Mouse (Mus musculus): Measurements from ENCODE around the gene Ermap.
A peak's percentile ranks its signal among the peaks of the same experiment; 100 is the strongest.

Ermap gene

GRCm38 (mm10) chr4:119189864-119190263 lies at the start of gene Ermap:
TSS of gene Ermap (minus strand) at chr4:119190011.
- DNase-seq: no peak

GRCm38 (mm10) chr4:119239181-119239682 lies 49.4 kb upstream of the Ermap start:
- no peak for DNase-seq

- no peak for DNase-seq
Measured at GRCm38 (mm10) chr4:119238661-119239060, 48.9 kb upstream of the Ermap start.

- no peak for DNase-seq
Measured at GRCm38 (mm10) chr4:119234348-119234747, 44.5 kb upstream of the Ermap start.

- peak in 1 of 2 experiments; percentile 51 for DNase-seq
Measured at GRCm38 (mm10) chr4:119233256-119233901, 43.6 kb upstream of the Ermap start.

- peak; percentile 98 to 100 for DNase-seq
Measured at GRCm38 (mm10) chr4:119232410-119233255, 42.8 kb upstream of the Ermap start, which contains the start of the genes AU022252 and P3h1. TSS of gene AU022252 (minus strand) at chr4:119232712. TSS of gene P3h1 (plus strand) at chr4:119232915.

GRCm38 (mm10) chr4:119226751-119227150 lies 36.9 kb upstream of the Ermap start:
- DNase-seq: no peak

GRCm38 (mm10) chr4:119225719-119226118 lies 35.9 kb upstream of the Ermap start:
- no peak for DNase-seq

- no peak for DNase-seq
Measured at GRCm38 (mm10) chr4:119224534-119224933, 34.7 kb upstream of the Ermap start.

- DNase-seq: peak in 1 of 2 experiments; percentile 32
Measured at GRCm38 (mm10) chr4:119223696-119224095, 33.9 kb upstream of the Ermap start.

- no peak for DNase-seq
Measured at GRCm38 (mm10) chr4:119218169-119218568, 28.4 kb upstream of the Ermap start, which contains the start of gene Tmem269. TSS of gene Tmem269 (minus strand) at chr4:119218217.

- DNase-seq: no peak
Measured at GRCm38 (mm10) chr4:119216667-119217066, 26.9 kb upstream of the Ermap start.

- DNase-seq: peak; percentile 23 to 42
Measured at GRCm38 (mm10) chr4:119204672-119205071, 14.9 kb upstream of the Ermap start.

GRCm38 (mm10) chr4:119198105-119198504 lies 8.3 kb upstream of the Ermap start:
- DNase-seq: no peak

- no peak for DNase-seq
Measured at GRCm38 (mm10) chr4:119195582-119196320, 5.9 kb upstream of the Ermap start.

- DNase-seq: peak; percentile 75 to 88
Measured at GRCm38 (mm10) chr4:119194909-119195581, 5.2 kb upstream of the Ermap start, which contains the start of gene Svbp. TSS of gene Svbp (plus strand) at chr4:119195306.

GRCm38 (mm10) chr4:119192757-119193156 lies 2.9 kb upstream of the Ermap start:
- DNase-seq: no peak

GRCm38 (mm10) chr4:119191273-119191672 lies 1.5 kb upstream of the Ermap start:
- DNase-seq: no peak

- DNase-seq: no peak
Measured at GRCm38 (mm10) chr4:119190618-119191017, 807 bp upstream of the Ermap start.

- DNase-seq: no peak
Measured at GRCm38 (mm10) chr4:119189392-119189791, 419 bp downstream of the Ermap start.

GRCm38 (mm10) chr4:119188060-119188785 lies 1.6 kb downstream of the Ermap start:
- DNase-seq: no peak
